8 mouse cellular contexts compared by ENCODE assay signal in the genomic region with DNA sequence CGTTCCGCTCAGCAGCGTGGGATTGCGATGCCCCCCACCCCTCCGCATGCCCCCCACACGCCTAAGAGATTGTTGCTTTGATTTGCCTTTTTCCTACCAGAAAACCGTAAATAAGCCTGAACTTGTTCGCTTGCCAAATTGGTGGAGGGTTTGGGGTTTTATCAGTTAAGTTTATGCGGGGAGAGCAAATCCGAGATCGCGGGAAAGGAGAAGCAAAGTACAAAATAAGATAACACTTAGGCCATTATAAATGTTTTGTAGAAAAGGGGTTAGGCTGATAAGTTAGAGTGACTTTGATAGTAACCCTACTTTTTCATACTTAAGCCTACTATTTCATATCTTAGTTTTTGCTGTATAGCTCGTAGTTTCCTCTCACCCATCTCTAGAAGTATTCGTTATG. TPM values are rescaled to one million over a fixed set of nuclear protein-coding genes. Genes with fewer than 3 reads are reported as not detected.
A peak's percentile ranks its signal among the peaks of the same experiment; 100 is the strongest.
DNase-seq lines count a peak whose midpoint lies in the region; ATAC-seq lines count a peak whose summit lies in the region.

No protein-coding gene starts in this region.

- no peak for DNase-seq in lung, postnatal 10 days
- no peak for DNase-seq in limb, embryonic 10.5 days (ENCODE audit: low spot score)
- DNase-seq in right cerebral cortex, adult 2 months (ENCODE audit: low spot score in 2 of 2) = no peak
- no peak for DNase-seq in layer of hippocampus, postnatal 14 days (ENCODE audit: low spot score in 2 of 2)
- no peak for DNase-seq in lung, adult 18-20 months

- no peaks in the 10 kb centered on the region for H3K36me3 ChIP-seq in lung, embryonic 16.5 days (ENCODE audit: control insufficient read depth, insufficient read depth, low read length)
- H3K36me3 ChIP-seq in embryonic facial prominence, embryonic 15.5 days = no peaks in the 10 kb centered on the region
- H3K36me3 ChIP-seq in limb, embryonic 10.5 days = peaks cover 12% of the 10 kb centered on the region
- no peaks in the 10 kb centered on the region for H3K36me3 ChIP-seq in neural tube, embryonic 15.5 days

- H3K27me3 ChIP-seq in lung, embryonic 16.5 days (ENCODE audit: control insufficient read depth, insufficient read depth, low read depth, low read length) = peaks cover 6% of the 10 kb centered on the region; the same call in 1 of the 2 replicates
- H3K27me3 ChIP-seq in embryonic facial prominence, embryonic 15.5 days = peaks cover 10% of the 10 kb centered on the region; the same call in 1 of the 2 replicates
- H3K27me3 ChIP-seq in limb, embryonic 10.5 days (ENCODE audit: low read depth, poor library complexity, severe bottlenecking) = peaks cover 92% of the 10 kb centered on the region
- H3K27me3 ChIP-seq in neural tube, embryonic 15.5 days (replicated peaks) = peaks cover 22% of the 10 kb centered on the region

- peak overlapping the region; percentile 66 for H3K4me3 ChIP-seq in lung, embryonic 16.5 days (ENCODE audit: low read length)
- peak overlapping the region; percentile 56 for H3K4me3 ChIP-seq in embryonic facial prominence, embryonic 15.5 days (replicated peaks)
- H3K4me3 ChIP-seq in limb, embryonic 10.5 days = peak overlapping the region; percentile 61
- peak overlapping the region; percentile 53 for H3K4me3 ChIP-seq in neural tube, embryonic 15.5 days (replicated peaks)

- H3K4me1 ChIP-seq in lung, embryonic 16.5 days (replicated peaks; ENCODE audit: control insufficient read depth, insufficient read depth, low read length) = no peaks in the 10 kb centered on the region
- H3K4me1 ChIP-seq in embryonic facial prominence, embryonic 15.5 days = 0 out of 2 replicates have a peak, but pooled peaks cover 3% of the 10 kb centered on the region
- H3K4me1 ChIP-seq in limb, embryonic 10.5 days = peaks cover 6% of the 10 kb centered on the region; the same call in 1 of the 2 replicates
- H3K4me1 ChIP-seq in neural tube, embryonic 15.5 days = peaks cover 5% of the 10 kb centered on the region

- WGBS in lung, embryonic 16.5 days = 22% methylated on average over 14 of the region's 14 CpGs
- WGBS in embryonic facial prominence, embryonic 15.5 days = 13% methylated on average over 14 of the region's 14 CpGs
- 15% methylated on average over 14 of the region's 14 CpGs for WGBS in limb, embryonic 10.5 days
- 25% methylated on average over 14 of the region's 14 CpGs for WGBS in neural tube, embryonic 15.5 days

- H3K4me2 ChIP-seq in lung, embryonic 16.5 days (ENCODE audit: low read depth, low read length) = peak overlapping the region; percentile 68
- peak overlapping the region; percentile 49 for H3K4me2 ChIP-seq in embryonic facial prominence, embryonic 15.5 days (replicated peaks)
- peak overlapping the region; percentile 57 for H3K4me2 ChIP-seq in neural tube, embryonic 15.5 days

- no peak for ATAC-seq in lung, embryonic 16.5 days (ENCODE audit: low read depth)
- no peak for ATAC-seq in embryonic facial prominence, embryonic 15.5 days (ENCODE audit: insufficient number of reproducible peaks, low FRiP score, low TSS enrichment, low read depth)
- ATAC-seq in neural tube, embryonic 15.5 days (ENCODE audit: low FRiP score) = no peak

- H3K27ac ChIP-seq in lung, embryonic 16.5 days (ENCODE audit: low read length) = peak overlapping the region; percentile 96
- H3K27ac ChIP-seq in embryonic facial prominence, embryonic 15.5 days (replicated peaks) = peak overlapping the region; percentile 95
- H3K27ac ChIP-seq in limb, embryonic 10.5 days = peak overlapping the region; percentile 92
- peak overlapping the region; percentile 91 for H3K27ac ChIP-seq in neural tube, embryonic 15.5 days (replicated peaks)

- H3K9me3 ChIP-seq in lung, embryonic 16.5 days (ENCODE audit: control insufficient read depth, low read length) = no peaks in the 10 kb centered on the region
- no peaks in the 10 kb centered on the region for H3K9me3 ChIP-seq in embryonic facial prominence, embryonic 15.5 days (replicated peaks)
- H3K9me3 ChIP-seq in limb, embryonic 10.5 days (replicated peaks) = no peaks in the 10 kb centered on the region
- H3K9me3 ChIP-seq in neural tube, embryonic 15.5 days (replicated peaks) = no peaks in the 10 kb centered on the region

- H3K9ac ChIP-seq in lung, embryonic 16.5 days (ENCODE audit: low read length) = peak overlapping the region; percentile 78
- 0 out of 2 replicates have a peak overlapping the region, but pooled peaks have one; percentile 39 for H3K9ac ChIP-seq in embryonic facial prominence, embryonic 15.5 days
- H3K9ac ChIP-seq in neural tube, embryonic 15.5 days (replicated peaks) = peak overlapping the region; percentile 55

RNA-seq across cellular contexts. Expression of gene Smc1a, which starts 1.0 kb away (rescaled TPM):
- 111 and 119 TPM in 2 replicates for polyA plus RNA-seq in lung, embryonic 16.5 days (2015; fragmentation: Nextera tagmentation; extraction: Ambion mirVana)
- polyA plus RNA-seq in embryonic facial prominence, embryonic 15.5 days (2015; fragmentation: Nextera tagmentation; extraction: Ambion mirVana) = 98.2 and 100 TPM in 2 replicates
- 91.9 and 110 TPM in 2 replicates for polyA plus RNA-seq in limb, embryonic 10.5 days (2016; fragmentation: Nextera tagmentation; extraction: Ambion mirVana)
- 69.5 and 81.5 TPM in 2 replicates for polyA plus RNA-seq in neural tube, embryonic 15.5 days (2015; fragmentation: Nextera tagmentation; extraction: Ambion mirVana)
- 10 to 100 TPM; 52.5 to 54.6 TPM for total RNA-seq in layer of hippocampus, postnatal 14 days (2021)

RNA-seq across cellular contexts. Expression of gene Ribc1, which starts 1.1 kb away (rescaled TPM):
- polyA plus RNA-seq in lung, embryonic 16.5 days (2015; fragmentation: Nextera tagmentation; extraction: Ambion mirVana) = 4.1 and 4.6 TPM in 2 replicates
- 4.7 and 6.5 TPM in 2 replicates for polyA plus RNA-seq in embryonic facial prominence, embryonic 15.5 days (2015; fragmentation: Nextera tagmentation; extraction: Ambion mirVana)
- polyA plus RNA-seq in limb, embryonic 10.5 days (2016; fragmentation: Nextera tagmentation; extraction: Ambion mirVana) = 4.7 and 6.1 TPM in 2 replicates
- 1.4 and 1.8 TPM in 2 replicates for polyA plus RNA-seq in neural tube, embryonic 15.5 days (2015; fragmentation: Nextera tagmentation; extraction: Ambion mirVana)
- under 1 TPM; 0.43 to 0.58 TPM for total RNA-seq in layer of hippocampus, postnatal 14 days (2021)

RNA-seq across cellular contexts. Expression of gene Hsd17b10, which starts 15.5 kb away (rescaled TPM):
- 210 and 215 TPM in 2 replicates for polyA plus RNA-seq in lung, embryonic 16.5 days (2015; fragmentation: Nextera tagmentation; extraction: Ambion mirVana)
- polyA plus RNA-seq in embryonic facial prominence, embryonic 15.5 days (2015; fragmentation: Nextera tagmentation; extraction: Ambion mirVana) = 180 and 186 TPM in 2 replicates
- polyA plus RNA-seq in limb, embryonic 10.5 days (2016; fragmentation: Nextera tagmentation; extraction: Ambion mirVana) = 256 and 258 TPM in 2 replicates
- 123 and 138 TPM in 2 replicates for polyA plus RNA-seq in neural tube, embryonic 15.5 days (2015; fragmentation: Nextera tagmentation; extraction: Ambion mirVana)
- 10 to 100 TPM; 50.0 to 54.0 TPM for total RNA-seq in layer of hippocampus, postnatal 14 days (2021)
